Mouse (Mus musculus) small intestine, adult 10 weeks (tissue): ENCODE measurements around the gene Arnt. TPM values are rescaled to one million over a fixed set of nuclear protein-coding genes. Genes with fewer than 3 reads are reported as not detected.

ENCODE experiments used
- polyA plus RNA-seq: library from polyadenylated mRNA; stranded (reverse); fragments of 350-450 nt; fragmentation: Illumina TruSeq; extraction: RNeasy Lipid Tissue Mini Kit (QIAGEN cat#74804); gene quantifications from one replicate; pipeline ENCODE4 v1.2.3, GENCODE M21; 2014; ENCODE audit warnings: low replicate concordance

Arnt gene
- polyA plus RNA-seq: 38.0 TPM

DNA sequence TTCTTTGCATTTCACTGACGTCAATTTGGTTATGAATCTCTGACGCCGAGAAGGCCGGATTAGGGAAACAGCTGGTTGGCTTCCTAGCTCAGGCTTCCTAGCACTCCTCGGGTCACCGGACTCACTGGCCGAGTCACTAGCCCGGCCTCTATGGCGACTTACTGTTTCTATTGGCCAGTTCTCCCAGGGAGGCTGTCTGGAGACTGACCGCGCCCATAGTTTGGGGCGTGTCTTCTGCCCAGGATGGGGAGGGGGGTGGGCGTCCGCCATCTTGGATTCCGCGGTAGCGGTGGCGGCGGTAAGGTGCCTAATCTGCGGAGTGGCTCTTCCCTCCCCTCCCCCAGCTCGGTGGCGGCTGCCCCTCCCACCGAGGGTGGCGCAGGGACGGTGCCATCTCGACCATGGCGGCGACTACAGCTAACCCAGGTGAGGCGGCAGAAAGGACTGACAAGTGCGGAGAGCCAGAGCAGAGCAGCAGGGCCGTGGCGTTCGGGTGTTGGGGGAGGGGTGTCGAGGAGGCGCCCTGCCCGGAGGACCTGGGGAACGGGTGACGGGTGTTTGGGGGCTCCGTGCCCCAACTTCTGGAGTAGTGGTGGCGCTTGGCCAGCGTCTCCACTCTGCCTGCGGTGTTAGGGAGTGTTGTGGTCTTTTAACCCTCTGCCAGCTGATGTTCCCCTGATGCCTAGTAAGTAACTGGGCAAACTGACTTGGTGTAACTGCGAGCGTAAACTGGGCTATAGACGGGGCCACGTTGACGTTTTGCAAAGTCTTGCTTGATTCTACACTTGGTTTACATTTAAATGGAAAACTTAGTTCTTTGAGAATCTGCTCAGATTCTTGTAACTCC lies at the start of gene Arnt:
Gene Arnt, plus strand, starts transcription at position 253 of the 847 bp plus-strand sequence.

DNA sequence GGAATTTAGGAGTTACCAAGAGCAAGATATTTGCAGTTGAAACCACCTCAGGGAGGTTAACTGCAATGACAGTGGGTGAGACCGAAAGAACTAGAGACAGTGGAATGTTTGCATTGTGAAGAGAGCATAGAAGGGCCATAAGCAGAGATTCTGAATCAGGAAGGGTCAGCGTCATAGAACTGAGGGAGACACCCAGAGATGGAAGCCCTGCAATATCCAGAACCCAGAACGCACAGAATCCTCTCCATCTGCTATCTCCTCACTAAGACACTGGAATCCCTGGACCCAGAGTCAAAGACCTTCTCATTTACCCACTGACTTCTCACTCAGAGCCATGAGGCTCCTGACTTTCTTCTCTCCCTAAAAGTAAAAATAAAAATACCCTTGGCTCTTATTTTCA lies 31.4 kb upstream of the Arnt start, which contains the start of gene 4930558C23Rik:
Gene 4930558C23Rik, minus strand, starts transcription at position 101 of the 400 bp plus-strand sequence.

DNA sequence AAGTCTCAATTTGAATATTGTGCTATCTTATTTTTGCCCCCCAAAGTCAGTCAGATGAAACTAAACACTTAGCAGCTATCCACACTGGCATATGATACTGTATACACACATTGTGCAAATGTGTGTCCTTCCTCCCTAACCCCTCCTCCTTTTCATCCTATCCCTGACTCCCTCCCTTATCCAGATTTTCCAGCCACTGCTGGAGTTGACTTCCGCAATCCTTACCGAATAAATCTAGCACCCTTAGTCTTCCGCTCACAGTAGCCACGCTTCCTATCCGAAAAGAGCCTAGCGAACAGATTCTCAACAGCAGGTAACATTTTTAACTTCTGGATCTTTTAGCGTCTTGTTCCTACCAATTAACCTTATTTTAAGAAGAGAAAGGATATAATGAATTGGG lies 64.8 kb downstream of the Arnt start, which contains the start of gene Ctsk:
Gene Ctsk, plus strand, starts transcription at position 233 of the 400 bp plus-strand sequence.

GRCm38 (mm10) chr3:95526622-95527211 lies 92.5 kb downstream of the Arnt start, which contains the start of gene Ctss:
Gene Ctss, plus strand, starts transcription at chr3:95526786.

Other genes with a start within 250 kb of the Arnt start
- 28.0 TPM for gene Gabpb2, start 216.5 kb upstream of the Arnt start, polyA plus RNA-seq
- gene Cdc42se1, start 205.7 kb upstream of the Arnt start, polyA plus RNA-seq: 14.9 TPM
- gene Mllt11, start 202.2 kb upstream of the Arnt start, polyA plus RNA-seq: 47.6 TPM
- not detected for gene Gm128, start 192.8 kb upstream of the Arnt start, polyA plus RNA-seq
- gene Bnipl, start 183.2 kb upstream of the Arnt start, polyA plus RNA-seq: not detected
- 44.0 TPM for gene Mindy1, start 153.0 kb upstream of the Arnt start, polyA plus RNA-seq
- 4.0 TPM for gene Prune1, start 152.3 kb upstream of the Arnt start, polyA plus RNA-seq
- 0.22 TPM for gene Anxa9, start 127.2 kb upstream of the Arnt start, polyA plus RNA-seq
- 143 TPM for gene Cers2, start 119.6 kb upstream of the Arnt start, polyA plus RNA-seq
- gene Setdb1, start 77.2 kb upstream of the Arnt start, polyA plus RNA-seq: 10.7 TPM
- gene 4930558C23Rik, start 31.5 kb upstream of the Arnt start, polyA plus RNA-seq: not detected
- 0.93 TPM for gene Ctsk, start 64.9 kb downstream of the Arnt start, polyA plus RNA-seq
- gene Ctss, start 92.4 kb downstream of the Arnt start, polyA plus RNA-seq: 519 TPM
- 0.82 TPM for gene Hormad1, start 125.3 kb downstream of the Arnt start, polyA plus RNA-seq
- 195 TPM for gene Golph3l, start 154.5 kb downstream of the Arnt start, polyA plus RNA-seq
- 78.5 TPM for gene Ensa, start 190.6 kb downstream of the Arnt start, polyA plus RNA-seq
- 400 TPM for gene Mcl1, start 224.4 kb downstream of the Arnt start, polyA plus RNA-seq